Mouse (Mus musculus) retina, adult 2 months (tissue): ENCODE data around the gene Atg9a.

Experiments used
- DNase-seq: peaks from one replicate; pipeline ENCODE4 v3.0.0-alpha.2; 2012; ENCODE audit warnings: low read depth, low spot score

The Atg9a gene

GRCm38 (mm10) chr1:75168472-75169464, 23.2 kb downstream of the Atg9a start, which contains the start of gene Zfand2b:
Gene Zfand2b (plus strand): TSS chr1:75168646.
- DNase-seq = peak; percentile 85

- DNase-seq = no peak
Measured at GRCm38 (mm10) chr1:75168093-75168471, 23.9 kb downstream of the Atg9a start.

- no peak for DNase-seq
Measured at GRCm38 (mm10) chr1:75160256-75160617, 31.8 kb downstream of the Atg9a start.

GRCm38 (mm10) chr1:75159540-75160255, 32.3 kb downstream of the Atg9a start:
- no peak for DNase-seq

- DNase-seq = no peak
Measured at GRCm38 (mm10) chr1:75158990-75159389, 33.0 kb downstream of the Atg9a start.

- DNase-seq = no peak
Measured at GRCm38 (mm10) chr1:75155837-75156236, 36.2 kb downstream of the Atg9a start.

GRCm38 (mm10) chr1:75148727-75149126, 43.3 kb downstream of the Atg9a start:
- no peak for DNase-seq

GRCm38 (mm10) chr1:75147411-75148135, 44.4 kb downstream of the Atg9a start:
- DNase-seq = no peak

GRCm38 (mm10) chr1:75145589-75145988, 46.4 kb downstream of the Atg9a start:
- no peak for DNase-seq

- DNase-seq = peak; percentile 91
Measured at GRCm38 (mm10) chr1:75142301-75143261, 49.4 kb downstream of the Atg9a start, which contains the start of the genes Cnppd1 and Retreg2. Gene Cnppd1 (minus strand): TSS chr1:75142711. Gene Retreg2 (plus strand): TSS chr1:75142778.

GRCm38 (mm10) chr1:75141486-75142190, 50.4 kb downstream of the Atg9a start:
- no peak for DNase-seq

GRCm38 (mm10) chr1:75140601-75141190, 51.3 kb downstream of the Atg9a start:
- DNase-seq = no peak

- no peak for DNase-seq
Measured at GRCm38 (mm10) chr1:75138448-75138847, 53.5 kb downstream of the Atg9a start.

GRCm38 (mm10) chr1:75136730-75137129, 55.3 kb downstream of the Atg9a start:
- no peak for DNase-seq

- DNase-seq = no peak
Measured at GRCm38 (mm10) chr1:75136293-75136692, 55.7 kb downstream of the Atg9a start.

- no peak for DNase-seq
Measured at GRCm38 (mm10) chr1:75133421-75134207, 58.4 kb downstream of the Atg9a start, which contains the start of gene Slc23a3. Gene Slc23a3 (minus strand): TSS chr1:75133890.
